Mouse (Mus musculus): ENCODE measurements around the gene Lims1.

GRCm38 (mm10) chr10:58370143-58370542 lies 46.9 kb downstream of the Lims1 start:
- no peak for TF ChIP-seq CTCF (IDR thresholded peaks at IDR 0.05; ENCODE audit: extremely low read depth, insufficient read depth, low read length)
- TF ChIP-seq POLR2A (IDR thresholded peaks at IDR 0.05; ENCODE audit: extremely low read depth, insufficient read depth, low read length) = no peak
